Mouse (Mus musculus) cerebellum, adult 2 months (tissue): ENCODE data around the gene Rars. TPM values are rescaled to one million over a fixed set of nuclear protein-coding genes. Genes with fewer than 3 reads are reported as not detected.

ENCODE experiments used
- DNase-seq, 2 experiments: peaks; one replicate each; pipeline ENCODE4 v3.0.0; 2021
- H3K27ac ChIP-seq: fragments of 200-500 bp; 2 replicates; pipeline ENCODE4 v1.5.1; 2012; ENCODE audit warnings: low read length, control low read depth, inconsistent platforms; ENCODE audit not compliant: insufficient read depth
- H3K27me3 ChIP-seq: fragments of 200-500 bp; 2 replicates; pipeline ENCODE4 v1.6.1; 2012; ENCODE audit warnings: inconsistent platforms, mild to moderate bottlenecking, low read length, moderate library complexity; ENCODE audit not compliant: control insufficient read depth, insufficient read depth
- H3K4me1 ChIP-seq: fragments of 200-500 bp; 2 replicates; pipeline ENCODE4 v1.6.1; 2011; ENCODE audit warnings: low read length; ENCODE audit not compliant: control insufficient read depth, insufficient read depth
- H3K4me3 ChIP-seq: fragments of 200-500 bp; replicated peaks from 2 replicates; pipeline ENCODE3; 2011; ENCODE audit warnings: mild to moderate bottlenecking, low read depth, low read length, control low read depth; ENCODE audit not compliant: insufficient read depth
- CTCF ChIP-seq: fragments of 200-500 bp; IDR thresholded peaks from 2 replicates; pipeline ENCODE4 v1.5.1; 2011; ENCODE audit warnings: low read depth, mild to moderate bottlenecking, control low read depth, low read length, moderate library complexity, borderline replicate concordance; ENCODE audit not compliant: insufficient read depth
- POLR2A ChIP-seq: fragments of 200-500 bp; IDR thresholded peaks from 2 replicates; pipeline ENCODE4 v1.6.1; 2011; ENCODE audit warnings: low read length, control low read depth, borderline replicate concordance; ENCODE audit not compliant: insufficient read depth
- WGBS: fragments of 180-500 bp; shearing (Covaris S2); methylation state at CpG from one replicate; pipeline ENCODE4 v1.1.7; 2018; 5-methylcytosine and 5-hydroxymethylcytosine counted together
- polyA plus RNA-seq: library from polyadenylated mRNA; depleted of rRNA; stranded (reverse); fragments of >200 nt; gene quantifications from 2 replicates; pipeline ENCODE4 v1.2.3, GENCODE M21; 2012

Rars gene
- polyA plus RNA-seq, 1 experiment, result 45.9 TPM

DNA sequence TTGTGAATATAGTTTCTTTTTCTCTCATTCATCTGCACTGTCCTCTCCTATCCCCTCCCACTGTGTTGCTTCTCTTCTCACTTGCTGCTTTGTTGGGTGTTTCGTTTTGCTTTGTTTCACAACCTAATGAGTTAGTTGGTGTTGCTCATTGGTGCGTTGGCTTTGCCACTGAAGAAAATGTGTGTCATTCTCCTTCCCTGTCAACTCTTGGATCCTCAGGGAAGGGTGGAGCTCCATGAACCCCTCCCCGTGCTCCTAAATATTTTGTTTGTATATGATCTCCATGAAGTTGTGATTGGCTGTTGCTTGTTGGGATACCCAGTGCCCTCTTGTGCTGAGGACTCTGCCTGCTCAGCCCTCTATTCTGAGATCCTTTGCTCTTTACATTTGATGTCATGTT lies 54.0 kb downstream of the Rars start:
- no peak for DNase-seq
- TF ChIP-seq POLR2A (no peak), CTCF (no peak)
- no peaks in the 10 kb centered on the region for H3K27me3 ChIP-seq
- 68% methylated on average over 3 of the region's 3 CpGs for WGBS
- H3K27ac ChIP-seq, result no peak overlapping the region
- H3K4me1 ChIP-seq, result no peaks in the 10 kb centered on the region; the same call in 1 of the 2 replicates
- H3K4me3 ChIP-seq, result no peak overlapping the region

DNA sequence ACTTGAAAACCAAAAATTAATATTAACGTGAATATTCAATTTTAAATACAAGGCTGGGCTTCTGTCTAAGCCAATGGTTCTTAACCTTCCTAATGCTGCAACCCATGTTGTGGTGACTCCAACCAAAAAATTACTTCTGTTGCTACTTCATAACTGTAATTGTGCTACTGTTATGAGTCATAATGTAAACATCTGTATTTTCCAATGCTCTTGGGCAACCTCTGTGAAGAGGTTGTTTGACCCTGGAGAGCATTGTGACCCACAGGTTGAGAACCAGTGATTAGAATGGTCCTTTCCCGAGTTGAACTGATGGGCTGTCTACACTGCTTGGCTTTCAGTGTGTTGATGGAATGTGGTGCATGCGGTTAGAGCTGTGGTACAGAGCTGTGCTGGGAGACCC lies 57.9 kb downstream of the Rars start:
- no peak overlapping the region for H3K4me3 ChIP-seq
- no peak for DNase-seq
- H3K27me3 ChIP-seq, result no peaks in the 10 kb centered on the region
- H3K27ac ChIP-seq, result no peak overlapping the region
- TF ChIP-seq POLR2A, result no peak
- TF ChIP-seq CTCF, result no peak
- no peaks in the 10 kb centered on the region; the same call in none of the 2 replicates for H3K4me1 ChIP-seq
- WGBS, result 95% methylated on average over 3 of the region's 3 CpGs

DNA sequence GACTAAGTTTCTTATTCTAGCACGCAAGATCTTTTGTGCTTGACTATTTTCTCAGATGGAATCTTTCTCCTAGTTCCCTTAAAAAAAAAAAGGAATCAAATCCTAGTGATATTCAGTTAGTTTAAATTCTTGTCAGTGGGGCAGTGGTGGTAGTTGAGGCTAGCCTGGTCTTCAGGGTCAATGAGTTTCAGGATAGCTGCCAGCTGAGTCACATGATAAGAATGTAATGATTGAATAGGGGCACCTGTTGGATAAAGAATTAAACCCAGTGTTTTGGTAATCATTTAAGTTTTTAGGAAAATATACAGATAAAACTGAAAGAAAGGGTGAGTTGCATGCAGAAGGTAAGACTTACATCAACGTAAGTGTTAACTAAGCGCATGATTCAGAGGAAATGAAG lies 58.7 kb downstream of the Rars start:
- Histone ChIP-seq H3K27ac (no peak overlapping the region), H3K27me3 (no peaks in the 10 kb centered on the region), H3K4me1 (peaks cover 5% of the 10 kb centered on the region), H3K4me3 (no peak overlapping the region)
- 91% methylated on average over 3 of the region's 3 CpGs for WGBS
- DNase-seq, result no peak
- TF ChIP-seq POLR2A (no peak), CTCF (no peak)

DNA sequence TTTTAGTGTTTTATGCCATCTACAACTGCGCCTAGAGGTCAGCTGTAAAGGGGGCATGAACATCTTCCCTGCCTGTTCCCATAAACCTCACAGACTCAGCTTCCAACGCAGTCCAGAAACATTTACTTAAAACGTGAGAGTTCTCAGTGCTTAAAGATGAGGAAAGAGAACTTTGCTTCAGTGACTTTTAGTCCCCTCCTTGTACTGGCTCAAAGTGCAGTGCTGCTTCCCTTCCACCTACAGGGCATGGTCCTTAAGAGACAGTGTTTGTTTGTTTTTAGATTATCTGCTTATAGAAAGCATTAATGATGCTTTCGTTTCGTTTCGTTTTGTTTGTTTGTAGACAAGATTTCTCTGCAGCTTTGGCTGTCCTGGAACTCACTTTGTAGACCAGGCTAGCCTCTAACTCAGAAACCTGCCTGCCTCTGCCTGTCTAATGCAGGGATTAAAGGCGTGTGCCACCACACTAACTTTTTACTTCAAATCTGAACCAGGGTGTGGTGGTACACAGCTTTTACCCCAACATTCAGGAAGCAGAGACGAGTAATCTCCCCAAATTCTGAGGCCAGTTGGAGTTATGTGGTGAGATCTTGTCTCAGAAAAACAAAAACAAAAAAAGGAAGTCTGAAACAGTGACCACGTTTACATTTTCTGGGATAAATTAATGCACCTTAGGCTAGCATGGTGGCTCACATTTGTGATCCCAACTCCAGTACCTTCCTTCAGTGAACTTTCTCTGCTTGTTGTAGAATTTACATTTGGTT lies 63.4 kb downstream of the Rars start:
- H3K4me3 ChIP-seq, result peak overlapping the region; percentile 76
- no peak overlapping the region for H3K27ac ChIP-seq
- H3K4me1 ChIP-seq, result peaks cover 5% of the 10 kb centered on the region; the same call in 1 of the 2 replicates
- TF ChIP-seq POLR2A (no peak), CTCF (no peak)
- H3K27me3 ChIP-seq, result no peaks in the 10 kb centered on the region
- DNase-seq, result no peak
- 57% methylated on average over 9 of the region's 9 CpGs for WGBS

DNA sequence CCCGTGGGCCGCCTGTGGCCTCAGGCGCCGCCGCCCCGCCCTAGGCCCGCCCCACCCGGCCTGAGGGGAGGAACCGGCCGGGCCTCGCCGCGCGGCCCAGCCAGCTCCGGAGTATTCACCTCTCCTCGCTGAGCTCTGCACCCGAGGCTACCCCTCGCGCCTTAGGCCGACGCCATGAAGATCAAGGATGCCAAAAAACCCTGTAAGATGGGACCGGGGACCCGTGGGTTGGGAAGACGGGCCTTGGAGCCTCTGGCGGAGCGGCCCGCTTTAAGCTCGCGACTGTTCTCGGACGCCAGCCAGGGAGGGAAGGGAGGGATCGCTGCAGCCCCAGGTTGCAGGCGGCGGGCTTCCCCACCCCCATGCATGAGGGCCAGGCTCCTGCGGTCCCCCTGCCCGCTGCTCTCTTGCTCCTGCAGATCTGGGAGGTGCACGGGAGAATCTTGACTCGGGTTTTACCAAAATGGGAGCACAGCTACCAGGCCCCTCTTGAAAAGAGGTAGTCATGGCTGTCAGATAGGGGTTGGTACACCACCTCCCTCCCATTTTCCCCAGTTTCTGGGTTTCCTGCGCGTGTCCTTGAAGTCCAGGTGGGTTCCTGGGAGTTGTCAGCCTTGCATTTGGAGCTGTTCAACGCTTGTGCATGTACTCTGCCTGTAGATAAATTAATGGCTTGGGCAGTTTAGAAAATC lies 64.4 kb downstream of the Rars start:
- H3K4me3 ChIP-seq, result peak overlapping the region; percentile 76
- under 1% methylated on average over 41 of the region's 41 CpGs for WGBS
- peak overlapping the region; percentile 56 for H3K27ac ChIP-seq
- TF ChIP-seq POLR2A (peak; percentile 39; the same call in 1 of the 2 replicates), CTCF (no peak)
- H3K27me3 ChIP-seq, result no peaks in the 10 kb centered on the region
- peak; percentile 78 to 84 for DNase-seq
- H3K4me1 ChIP-seq, result peaks cover 5% of the 10 kb centered on the region; the same call in 1 of the 2 replicates

DNA sequence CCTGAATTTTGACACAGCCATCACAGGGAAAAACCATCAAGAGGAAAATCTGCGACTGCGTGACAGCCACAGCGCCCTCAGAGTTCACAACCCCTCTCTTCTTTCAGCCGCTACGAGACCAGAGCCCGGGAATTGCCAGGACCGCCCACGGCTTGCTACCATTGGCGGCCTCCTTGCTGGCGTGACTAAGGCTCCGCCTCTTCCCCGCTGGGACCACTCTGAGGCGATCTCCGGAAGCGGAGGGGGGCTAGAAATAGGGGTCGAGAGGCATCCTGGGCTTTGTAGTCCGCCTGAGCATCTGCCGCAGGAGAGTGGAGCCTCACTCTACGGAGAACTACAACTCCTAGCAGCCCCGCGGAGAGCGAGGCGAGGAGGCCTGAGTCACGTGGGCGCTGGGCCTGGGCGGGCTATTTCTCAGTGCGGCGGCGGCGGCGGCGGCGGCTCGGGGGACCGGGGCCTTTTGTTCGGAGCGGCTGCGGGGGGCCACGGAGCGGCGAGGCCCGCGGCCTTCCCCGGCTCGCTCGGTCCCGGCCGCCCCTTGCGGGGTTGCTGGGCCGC lies 65.0 kb downstream of the Rars start, which contains the start of gene Pank3:
Pank3 (plus strand) TSS at position 297 of the 558 bp plus-strand sequence.
- H3K27ac ChIP-seq, result peak within 1 kb of the TSS; percentile 56
- TF ChIP-seq POLR2A, result peak; percentile 75; the same call in 1 of the 2 replicates
- no peak for TF ChIP-seq CTCF
- H3K4me3 ChIP-seq, result peak within 1 kb of the TSS; percentile 76
- peak; percentile 96 to 99 for DNase-seq
- WGBS, result under 1% methylated on average over 50 of the region's 50 CpGs
- H3K27me3 ChIP-seq, result no peaks in the 10 kb centered on the region
- peaks cover 5% of the 10 kb centered on the region; the same call in 1 of the 2 replicates for H3K4me1 ChIP-seq

DNA sequence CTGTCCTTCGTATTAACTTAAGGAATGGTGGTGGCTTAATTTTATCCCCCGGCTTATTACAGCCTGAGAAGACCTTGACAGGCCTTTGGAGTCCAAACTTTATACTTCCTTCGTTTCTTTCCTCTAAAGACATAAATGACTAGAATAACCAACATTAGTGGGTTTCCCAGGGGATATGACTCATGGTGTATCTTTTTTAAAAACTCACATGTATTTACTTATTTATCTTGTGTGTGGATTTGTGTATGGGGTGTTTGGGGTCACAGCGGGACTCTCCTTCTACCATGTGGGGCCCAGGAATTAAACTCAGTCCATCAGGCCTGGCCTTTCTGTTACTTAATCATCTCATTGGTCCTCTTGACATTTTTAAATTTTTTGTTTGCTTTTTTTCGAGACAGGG lies 67.5 kb downstream of the Rars start:
- H3K27ac ChIP-seq, result no peak overlapping the region
- peaks cover 5% of the 10 kb centered on the region; the same call in 1 of the 2 replicates for H3K4me1 ChIP-seq
- H3K27me3 ChIP-seq, result no peaks in the 10 kb centered on the region
- H3K4me3 ChIP-seq, result no peak overlapping the region
- no peak for DNase-seq
- 92% methylated on average over 5 of the region's 5 CpGs for WGBS
- TF ChIP-seq CTCF (no peak), POLR2A (no peak)
